Mouse (Mus musculus) bone marrow macrophage, adult 2 months (primary cell): ENCODE data around the gene Stpg4.

Experiments used
- CTCF ChIP-seq: IDR thresholded peaks from 2 replicates; pipeline ENCODE4 v1.5.1; 2012; ENCODE audit warnings: low read depth, mild to moderate bottlenecking, low read length, moderate library complexity
- POLR2A ChIP-seq: IDR thresholded peaks from 2 replicates; pipeline ENCODE4 v1.6.1; 2012; ENCODE audit warnings: mild to moderate bottlenecking, low read depth, low read length, borderline replicate concordance

DNA sequence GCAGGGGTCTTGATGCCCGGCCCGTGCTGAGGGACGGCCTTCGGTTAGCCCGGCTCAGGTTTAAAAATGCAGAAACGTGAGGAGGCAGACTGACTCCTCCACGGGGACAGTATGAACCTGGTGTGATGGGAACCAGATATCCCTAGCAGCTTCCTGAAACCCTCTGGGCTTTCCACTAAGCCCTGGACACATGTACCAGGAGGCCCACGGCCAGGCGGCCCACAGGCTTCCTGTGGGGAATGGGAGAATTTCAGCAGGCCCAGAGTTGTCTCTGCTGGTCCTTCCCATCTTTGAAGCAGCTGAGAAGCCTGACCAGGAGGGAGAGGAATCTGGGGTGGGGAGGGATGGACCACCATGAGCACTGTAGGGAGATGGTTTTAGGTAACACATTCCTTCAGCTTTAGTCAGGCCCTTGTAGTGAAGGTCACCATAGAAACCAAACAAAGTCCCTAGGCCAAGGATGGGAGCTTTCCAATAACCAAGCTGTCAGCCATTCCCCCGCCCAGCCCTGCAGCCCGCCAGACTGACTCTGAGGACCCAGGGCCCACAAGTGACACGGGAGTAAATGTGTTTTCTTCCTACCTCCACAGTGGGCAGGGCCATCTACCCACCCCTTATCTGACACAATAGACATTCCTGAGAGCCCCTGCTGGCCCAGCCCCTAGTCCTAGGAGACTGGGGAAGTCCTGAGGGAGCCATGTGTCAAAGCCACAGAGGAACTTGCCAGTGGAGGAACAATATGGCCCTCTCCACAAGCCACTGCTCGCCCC, 76.9 kb downstream of the Stpg4 start:
- TF ChIP-seq CTCF (no peak), POLR2A (no peak)
